Mouse (Mus musculus): ENCODE results near the gene Rnaseh1.

Rnaseh1 gene

DNA sequence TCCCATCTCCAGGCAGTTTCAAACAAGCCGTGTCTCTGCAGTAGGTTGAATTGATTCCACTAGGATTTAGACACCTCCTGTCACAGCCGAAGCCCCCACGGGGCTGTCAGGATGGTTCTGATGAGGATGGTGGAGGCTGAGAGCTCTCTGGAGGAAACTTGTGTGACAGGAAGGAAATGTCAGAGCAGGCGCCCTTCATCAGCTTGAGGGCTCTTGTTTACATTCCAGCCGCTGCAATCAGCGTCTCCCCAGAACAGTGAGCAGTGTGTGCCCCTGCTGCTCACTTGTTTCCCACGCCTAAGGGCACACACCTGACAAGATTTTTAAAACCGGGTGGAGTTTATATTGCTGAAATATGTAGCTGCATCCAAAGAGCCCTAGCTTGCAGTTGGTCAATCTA, 17.9 kb downstream of the Rnaseh1 start:
- no peak for DNase-seq (ENCODE audit: low read depth)

GRCm38 (mm10) chr12:28674038-28674720, 24.8 kb downstream of the Rnaseh1 start:
- DNase-seq (ENCODE audit: low read depth): no peak

- DNase-seq (ENCODE audit: low read depth): peak; percentile 91
Observed at GRCm38 (mm10) chr12:28675121-28675924, 25.9 kb downstream of the Rnaseh1 start, which contains the start of gene Adi1. Adi1 (plus strand) TSS chr12:28675231.

DNA sequence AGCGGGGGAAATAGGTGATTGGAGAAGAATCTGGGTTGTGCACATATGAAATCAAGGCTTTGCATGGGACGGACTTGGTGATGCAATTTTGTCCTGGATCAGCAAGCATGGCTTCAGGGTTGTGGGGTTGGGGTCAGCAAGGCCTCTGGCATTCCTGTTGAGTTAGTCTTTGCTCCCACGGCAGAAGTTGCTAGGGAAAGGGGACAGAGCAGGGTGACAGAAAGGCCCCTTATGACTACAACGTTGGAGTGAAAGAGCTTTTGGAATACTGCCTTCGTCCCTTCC, 26.5 kb downstream of the Rnaseh1 start:
- DNase-seq (ENCODE audit: low read depth): no peak

DNA sequence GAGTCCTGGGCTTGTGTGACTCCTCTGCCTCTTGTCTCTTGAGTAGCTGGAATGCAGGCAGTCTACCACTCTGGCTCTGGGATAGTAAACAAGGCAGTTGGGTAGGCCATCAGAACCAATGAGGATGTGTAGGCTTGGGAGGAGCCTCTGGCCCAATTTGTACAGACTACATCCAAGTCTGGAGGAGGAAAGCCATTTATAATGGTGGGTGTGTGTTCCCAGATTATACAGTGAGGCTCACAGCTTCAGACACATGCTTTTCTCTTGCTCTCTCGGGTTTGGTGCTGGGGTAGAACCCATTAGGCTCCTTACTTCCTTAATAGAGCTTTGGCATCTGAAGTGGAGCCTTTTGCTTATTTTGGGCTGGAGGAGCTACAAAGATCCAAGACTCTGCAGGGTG, 35.3 kb downstream of the Rnaseh1 start:
- DNase-seq (ENCODE audit: low read depth): no peak

DNA sequence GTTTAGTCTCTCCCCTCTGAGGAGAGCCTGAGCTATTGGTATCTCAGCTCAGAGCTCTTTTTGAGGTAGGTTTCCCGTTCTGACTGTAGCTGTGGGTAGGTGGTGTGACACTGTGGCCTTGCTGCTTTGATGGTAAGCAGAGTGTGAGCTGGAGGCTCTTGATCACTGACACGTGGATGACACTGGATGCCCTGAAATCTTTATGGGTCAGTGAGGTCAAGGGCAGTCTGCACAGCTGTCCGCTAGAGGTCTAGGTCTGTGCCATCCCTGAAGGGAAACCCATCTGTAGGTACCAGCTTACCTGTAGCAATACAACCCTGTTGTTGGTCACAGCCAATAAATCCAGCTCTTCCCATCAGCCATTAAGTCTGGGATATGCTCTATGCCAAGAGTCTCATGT, 36.4 kb downstream of the Rnaseh1 start:
- DNase-seq (ENCODE audit: low read depth): no peak

GRCm38 (mm10) chr12:28686199-28686879, 36.9 kb downstream of the Rnaseh1 start:
- DNase-seq (ENCODE audit: low read depth): no peak

DNA sequence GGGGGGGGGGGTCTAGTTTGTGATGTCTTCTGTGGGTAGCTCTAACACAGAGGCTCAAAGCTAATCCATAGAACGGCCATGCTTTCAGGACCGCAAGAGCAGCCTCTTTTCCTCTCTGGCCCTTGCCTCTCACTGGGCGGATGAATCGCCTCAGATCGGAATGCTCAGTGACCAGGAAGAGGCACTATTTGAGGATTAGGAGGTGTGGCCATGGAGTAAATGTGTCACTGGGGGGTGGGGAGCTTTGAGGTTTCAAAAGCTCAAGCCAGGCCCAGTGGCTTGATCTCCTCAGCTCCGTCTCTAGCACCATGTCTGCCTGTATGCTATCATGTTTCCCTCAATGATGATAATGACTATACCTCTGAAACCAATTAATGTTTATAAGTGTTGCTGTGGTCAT, 39.6 kb downstream of the Rnaseh1 start:
- peak; percentile 18 for DNase-seq (ENCODE audit: low read depth)

- no peak for DNase-seq (ENCODE audit: low read depth)
Observed at GRCm38 (mm10) chr12:28690730-28691129, 41.3 kb downstream of the Rnaseh1 start.

- no peak for DNase-seq (ENCODE audit: low read depth)
Observed at GRCm38 (mm10) chr12:28693738-28694137, 44.3 kb downstream of the Rnaseh1 start.

DNA sequence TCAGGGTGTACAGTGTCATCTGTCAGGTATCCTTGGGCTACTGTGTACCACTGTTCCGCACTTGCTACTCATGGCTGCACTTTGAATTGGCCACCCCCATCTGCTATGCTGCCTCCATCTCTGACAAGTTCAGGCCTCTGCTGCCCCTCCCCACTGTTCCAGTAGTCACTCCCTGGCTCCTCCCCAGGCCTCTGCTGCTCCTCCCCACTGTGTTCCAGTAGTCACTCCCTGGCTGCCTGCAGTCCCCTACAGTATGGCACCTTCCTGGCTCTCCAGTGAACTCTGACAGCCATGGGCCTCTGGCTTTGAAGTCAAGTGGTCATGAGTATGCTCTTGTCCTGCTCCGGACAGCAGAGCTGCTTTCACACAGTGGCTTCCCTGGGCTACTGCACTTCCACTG, 44.8 kb downstream of the Rnaseh1 start:
- peak; percentile 69 for DNase-seq (ENCODE audit: low read depth)

DNA sequence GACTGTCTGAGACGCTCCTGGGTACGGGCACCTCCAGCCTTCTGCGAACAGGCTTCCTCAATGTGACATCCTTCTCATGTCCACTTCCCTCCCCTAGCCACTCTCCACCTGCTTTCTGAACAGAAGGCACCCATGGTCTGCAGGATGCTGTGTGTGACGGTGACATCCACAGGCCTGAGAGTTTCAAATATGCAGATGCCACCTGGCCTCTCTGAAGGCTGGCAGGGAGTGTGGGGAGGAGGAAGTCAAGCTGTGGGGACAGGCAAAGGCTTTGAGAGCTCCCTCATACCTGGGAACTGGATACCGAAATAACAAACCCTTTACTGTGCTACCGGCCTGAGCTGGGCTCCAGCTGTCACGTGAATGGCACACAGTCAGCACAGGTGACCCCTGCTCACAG, 45.4 kb downstream of the Rnaseh1 start:
- no peak for DNase-seq (ENCODE audit: low read depth)

DNA sequence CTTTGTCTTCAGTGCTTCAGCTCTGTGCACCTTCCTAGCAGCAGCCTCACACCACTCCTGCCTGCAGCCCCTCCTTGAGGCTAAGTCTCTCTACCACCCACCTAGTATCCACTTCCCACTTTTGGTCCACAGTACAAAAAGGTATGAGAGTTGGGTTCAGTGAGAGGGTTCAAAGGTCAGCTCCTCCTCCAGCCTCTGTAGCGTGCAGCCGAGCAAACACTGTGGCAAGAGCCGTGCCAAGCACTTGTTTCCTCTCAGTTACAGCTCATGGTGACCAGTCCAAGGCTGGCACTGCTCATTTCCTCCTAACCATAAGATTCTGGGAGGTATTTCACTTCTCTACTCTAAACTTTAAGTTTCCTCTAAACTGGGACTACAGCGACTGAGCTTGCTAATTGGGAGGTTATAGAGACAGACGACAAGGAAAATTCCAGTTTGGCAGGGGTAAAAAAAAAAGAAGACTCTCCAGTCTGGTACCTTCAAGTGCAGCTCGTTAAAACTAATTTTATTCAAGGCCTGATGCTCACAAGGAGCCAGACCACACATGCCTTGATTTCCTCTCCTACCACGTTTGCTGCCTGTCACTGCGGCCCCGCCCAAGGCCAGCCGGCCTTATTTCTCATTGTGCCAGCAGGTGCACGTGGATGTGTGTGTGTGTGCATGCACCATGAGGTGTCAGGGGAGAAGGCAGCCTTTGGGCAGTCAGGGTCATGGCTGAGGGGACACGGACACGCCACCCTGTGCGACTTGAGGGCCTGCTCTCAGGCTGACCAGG, 48.6 kb downstream of the Rnaseh1 start:
- no peak for DNase-seq (ENCODE audit: low read depth)

DNA sequence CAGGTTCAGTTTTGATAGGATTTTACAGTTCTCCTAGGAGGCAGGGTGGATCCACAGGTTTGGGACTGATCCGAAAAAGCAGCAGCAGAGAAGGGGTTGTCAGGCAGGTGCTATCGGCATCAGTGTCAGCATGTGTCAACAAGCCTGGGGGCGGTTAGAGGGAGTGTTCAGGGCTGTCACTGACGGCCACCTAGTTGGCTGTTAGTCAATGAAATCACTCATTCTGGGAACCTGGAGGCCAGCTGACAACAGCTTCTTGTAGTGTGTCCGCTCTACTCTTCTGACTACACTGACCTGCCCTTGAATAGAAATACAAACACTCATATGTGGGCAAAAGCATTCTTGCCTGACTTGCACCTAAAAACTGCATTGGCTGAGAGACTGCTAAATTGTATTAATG, 49.7 kb downstream of the Rnaseh1 start:
- DNase-seq (ENCODE audit: low read depth): no peak

DNA sequence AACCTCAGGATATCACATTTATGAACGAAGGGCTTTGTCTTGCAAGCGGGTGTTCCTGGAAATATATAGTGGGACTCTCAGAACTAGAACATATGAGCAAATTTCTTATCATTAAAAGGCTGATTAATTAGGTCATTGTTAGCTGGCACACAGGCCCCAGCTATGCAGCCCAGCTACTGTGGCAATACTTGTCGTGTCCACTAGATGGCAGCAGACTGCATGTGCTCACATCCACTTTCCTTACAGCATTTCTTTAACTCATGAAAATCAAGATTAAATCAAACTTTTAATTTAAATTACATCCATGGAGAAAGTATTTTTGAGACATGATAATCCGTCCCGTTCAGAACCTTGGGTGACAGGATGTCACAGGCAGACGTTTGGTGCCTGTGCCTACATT, 50.3 kb downstream of the Rnaseh1 start:
- peak; percentile 83 for DNase-seq (ENCODE audit: low read depth)

- DNase-seq (ENCODE audit: low read depth): no peak
Observed at GRCm38 (mm10) chr12:28700101-28700511, 50.7 kb downstream of the Rnaseh1 start.

- DNase-seq (ENCODE audit: low read depth): no peak
Observed at GRCm38 (mm10) chr12:28700561-28701025, 51.2 kb downstream of the Rnaseh1 start.

DNA sequence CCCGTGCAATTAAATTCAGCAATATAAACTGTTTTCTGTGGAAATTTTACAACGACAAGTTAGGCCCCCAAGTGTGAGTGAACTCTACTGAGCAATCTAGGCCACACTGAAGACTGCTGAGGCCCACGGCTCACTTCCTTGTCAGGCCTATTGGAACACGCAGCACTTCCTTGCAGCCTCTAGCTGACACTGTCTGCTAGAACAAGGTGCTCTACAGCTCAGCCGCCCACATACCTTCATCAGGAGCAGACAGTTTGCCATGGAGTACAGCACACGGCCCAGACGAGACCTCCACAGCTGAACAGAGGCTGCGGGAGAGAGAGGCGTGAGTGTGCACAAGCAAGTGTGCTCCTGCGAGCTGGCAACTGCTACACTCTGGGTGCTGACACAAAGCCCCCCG, 51.9 kb downstream of the Rnaseh1 start:
- DNase-seq (ENCODE audit: low read depth): no peak

DNA sequence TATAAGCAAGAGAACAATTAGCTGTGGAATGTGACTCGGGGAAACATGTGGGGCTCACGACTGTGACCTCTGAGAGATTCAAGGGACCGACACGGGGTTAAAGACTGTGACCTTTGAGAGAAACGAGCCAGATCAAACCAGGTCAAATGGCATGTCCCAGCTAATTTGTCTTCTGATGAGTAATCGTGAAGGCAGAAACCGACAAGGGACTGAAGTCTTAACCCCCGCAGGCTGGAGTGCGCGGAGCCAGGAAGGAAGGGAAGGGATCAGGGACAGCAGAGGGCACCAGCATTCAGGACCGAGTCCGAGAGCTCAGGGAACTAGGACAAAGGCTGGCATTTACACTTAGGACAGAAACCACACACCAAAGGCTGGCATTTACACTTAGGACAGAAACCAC, 55.0 kb downstream of the Rnaseh1 start:
- no peak for DNase-seq (ENCODE audit: low read depth)

DNA sequence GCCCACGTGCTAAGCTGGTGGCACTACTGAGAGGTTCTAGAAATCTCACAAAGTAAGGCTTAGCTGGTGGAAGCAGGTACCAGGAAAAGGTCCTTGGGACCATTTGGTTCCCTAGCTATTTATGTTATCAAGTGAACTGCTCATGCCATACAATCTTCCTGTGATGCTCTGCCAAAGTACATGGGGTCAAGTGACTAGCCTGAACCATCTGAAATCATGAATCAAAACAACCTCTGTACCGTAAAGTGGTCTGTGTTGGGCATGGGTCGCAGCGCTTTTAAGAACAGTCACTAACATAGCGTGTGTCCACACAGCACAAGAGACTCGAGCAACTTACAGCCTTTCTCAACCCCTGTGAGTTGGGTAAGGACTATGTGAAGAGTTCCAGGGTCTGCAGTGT, 55.8 kb downstream of the Rnaseh1 start:
- DNase-seq (ENCODE audit: low read depth): no peak

GRCm38 (mm10) chr12:28708154-28708553, 58.8 kb downstream of the Rnaseh1 start:
- no peak for DNase-seq (ENCODE audit: low read depth)

Data from NIH3T3 (cell line).